Mouse (Mus musculus) cerebellum, postnatal 36 days (tissue): Measurements from ENCODE around the gene Gja10.

ENCODE experiments used
- DNase-seq, 2 experiments: peaks; one replicate each; pipeline ENCODE4 v3.0.0; 2021 to 2022; ENCODE audit warnings: mixed read lengths in 2 of 2

Gene Gja10

GRCm38 (mm10) chr4:32560724-32561554 lies 41.6 kb downstream of the Gja10 start:
- DNase-seq = no peak

DNA sequence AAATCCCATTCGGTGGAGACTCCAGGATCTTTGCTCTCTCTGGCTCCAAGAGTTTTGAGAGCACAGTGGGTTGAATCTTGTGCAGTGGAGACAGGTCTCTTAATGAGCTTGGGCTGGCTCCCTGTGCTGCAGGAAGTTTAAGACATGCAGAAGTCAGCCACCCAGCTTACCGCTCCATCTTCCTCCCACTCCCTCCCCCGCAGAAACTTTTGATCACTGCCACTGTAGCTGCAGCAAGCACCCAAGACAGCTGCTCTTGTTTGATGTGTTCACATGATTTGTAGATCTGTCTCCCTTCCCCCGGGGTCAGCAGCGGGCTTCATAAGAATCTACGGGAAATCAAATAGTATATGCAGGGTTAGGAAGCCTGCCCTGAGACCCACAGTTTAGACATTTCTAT lies 42.3 kb downstream of the Gja10 start:
- no peak for DNase-seq

GRCm38 (mm10) chr4:32555506-32555905 lies 47.1 kb downstream of the Gja10 start:
- DNase-seq = no peak

- no peak for DNase-seq
These were observed 51.2 kb downstream of the Gja10 start for GRCm38 (mm10) chr4:32551337-32551736.

DNA sequence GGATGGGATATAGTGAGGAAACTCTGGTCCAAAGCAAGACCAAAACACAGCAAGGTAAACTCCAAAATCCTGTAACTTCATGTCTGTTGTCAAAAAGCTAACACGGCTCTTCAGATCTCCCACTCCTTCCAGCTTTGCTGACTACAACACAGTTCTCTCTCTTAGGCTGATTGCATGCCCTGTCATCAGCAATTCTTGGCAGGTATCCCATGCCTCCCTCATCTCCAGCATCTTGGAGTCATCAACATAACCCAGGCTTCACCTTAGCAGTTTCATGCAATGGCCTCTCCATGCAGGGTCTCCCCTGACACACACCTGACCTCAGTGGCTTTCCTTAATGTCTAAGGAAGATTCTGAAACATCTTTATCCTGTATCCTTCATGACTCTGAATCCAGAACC lies 53.4 kb downstream of the Gja10 start:
- DNase-seq = no peak
